Comparison of ENCODE assay signal across 7 mouse cellular contexts in the genomic region with DNA sequence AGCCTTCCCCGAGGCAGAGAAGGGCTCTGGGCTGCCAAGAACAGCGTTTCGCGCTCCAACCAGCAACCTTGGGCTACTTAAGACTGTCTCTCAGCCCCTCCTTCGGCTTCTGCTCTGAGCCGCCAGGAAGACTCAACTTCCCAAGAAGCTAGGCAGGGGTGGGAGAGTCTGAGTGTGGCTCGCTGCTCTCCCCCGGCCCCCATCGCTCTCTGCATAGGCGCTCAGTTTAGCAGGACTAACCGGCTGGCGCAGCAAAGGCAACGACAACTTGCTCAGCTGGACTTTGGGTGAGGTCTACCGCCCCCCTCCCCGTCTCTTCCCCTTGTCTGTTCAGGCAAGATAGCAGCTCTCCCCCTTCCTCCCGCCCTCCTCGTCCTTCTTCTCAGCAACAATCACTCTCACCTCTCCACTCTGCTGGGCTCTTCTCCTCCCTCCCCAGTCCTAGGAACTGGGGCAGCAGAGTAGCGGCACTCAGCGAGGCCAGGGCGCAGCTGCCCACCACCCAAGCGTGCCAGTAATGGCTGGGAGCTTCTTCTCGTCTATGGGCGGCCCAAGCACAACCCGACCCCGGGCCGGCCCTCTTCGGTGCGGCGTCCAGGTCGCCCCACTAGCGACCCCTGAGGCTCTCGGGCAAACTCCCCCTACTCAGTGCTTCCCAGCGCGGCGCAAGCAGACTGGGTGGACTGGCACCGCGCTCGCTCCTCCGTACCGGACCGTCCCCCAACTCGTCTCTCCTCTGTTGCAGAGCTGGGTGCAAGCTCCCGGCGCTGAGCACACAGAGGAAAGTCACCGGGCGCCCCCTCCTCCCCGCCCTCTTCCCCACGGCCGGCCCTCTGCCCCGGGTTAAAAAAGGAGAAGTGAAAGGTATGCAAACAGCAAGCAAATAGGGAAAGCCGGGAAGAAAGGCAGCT. TPM values are rescaled to one million over a fixed set of nuclear protein-coding genes. Genes with fewer than 3 reads are reported as not detected.
DNase-seq lines count a peak whose midpoint lies in the region; ATAC-seq and TF ChIP-seq lines count a peak whose summit lies in the region.

No protein-coding gene starts in this region.

- H3K9ac ChIP-seq in CH12.LX (ENCODE audit: insufficient read depth, low read depth), result no peak overlapping the region
- H3K9ac ChIP-seq in hindbrain, postnatal 0 days (replicated peaks; ENCODE audit: low read length), result peak overlapping the region; percentile 65

- TF ChIP-seq POLR2A in CH12.LX (IDR thresholded peaks at IDR 0.05; ENCODE audit: low read depth, low read length), result no peak
- TF ChIP-seq POLR2A in embryonic fibroblast, embryonic 13.5 days (IDR thresholded peaks at IDR 0.05; ENCODE audit: low read depth, low read length), result no peak

- ATAC-seq in hindbrain, postnatal 0 days, result peak; percentile 65
- peak; percentile 58 for ATAC-seq in megakaryocyte-erythroid progenitor cell, adult 5-6 weeks (replicated peaks; ENCODE audit: low FRiP score, low TSS enrichment, poor library complexity, severe bottlenecking)
- no peak for ATAC-seq in inflammation-experienced regulatory T-cells, adult 6 months

- H3K27me3 ChIP-seq in CH12.LX (replicated peaks), result peaks cover 58% of the 10 kb centered on the region
- H3K27me3 ChIP-seq in hindbrain, postnatal 0 days (ENCODE audit: insufficient read depth, low read length), result peaks cover 11% of the 10 kb centered on the region; the same call in 1 of the 2 replicates

- H3K36me3 ChIP-seq in CH12.LX (replicated peaks in 1 of 2; ENCODE audit: control insufficient read depth in 1 of 2, insufficient read depth in 1 of 2, low read length in 1 of 2), result no peaks in the 10 kb centered on the region
- no peaks in the 10 kb centered on the region for H3K36me3 ChIP-seq in hindbrain, postnatal 0 days (ENCODE audit: insufficient read depth, low read length)

- no peak for TF ChIP-seq RAD21 in CH12.LX (IDR thresholded peaks at IDR 0.05; ENCODE audit: low read depth, low read length)

- H3K9me3 ChIP-seq in CH12.LX (replicated peaks; ENCODE audit: low read length), result peaks cover 11% of the 10 kb centered on the region
- H3K9me3 ChIP-seq in hindbrain, postnatal 0 days (ENCODE audit: low read length), result no peaks in the 10 kb centered on the region

- no peak for TF ChIP-seq CTCF in CH12.LX (conservative IDR thresholded peaks at IDR 0.05 in 1 of 2, IDR thresholded peaks at IDR 0.05 in 1 of 2; ENCODE audit: low read depth in 2 of 2, low read length in 2 of 2)
- no peak for TF ChIP-seq CTCF in embryonic fibroblast, embryonic 13.5 days (IDR thresholded peaks at IDR 0.05; ENCODE audit: borderline replicate concordance, insufficient read depth, low read length)
- TF ChIP-seq CTCF in hindbrain, postnatal 0 days (IDR thresholded peaks at IDR 0.05; ENCODE audit: low read depth), result no peak

- no peak for DNase-seq in CH12.LX (ENCODE audit: extremely low read depth)
- peak; percentile 55 for DNase-seq in Muller cell, postnatal 12 days (ENCODE audit: inconsistent ontology term)
- peak; percentile 55 for DNase-seq in hindbrain, postnatal 0 days (ENCODE audit: low spot score)
- DNase-seq in frontal cortex, postnatal 36 days (ENCODE audit: low spot score in 2 of 2), result no peak

- H3K79me2 ChIP-seq in CH12.LX (replicated peaks; ENCODE audit: control insufficient read depth, extremely low read depth, insufficient read depth, poor library complexity, severe bottlenecking), result no peaks in the 10 kb centered on the region

- peak overlapping the region in 1 of 3 experiments; percentile 19 for H3K4me3 ChIP-seq in CH12.LX (replicated peaks in 1 of 3; ENCODE audit: low read depth in 2 of 3, low read length in 2 of 3, poor library complexity in 1 of 3)
- peak overlapping the region; percentile 76 for H3K4me3 ChIP-seq in embryonic fibroblast, embryonic 13.5 days (ENCODE audit: insufficient read depth, low read length)
- peak overlapping the region; percentile 65 for H3K4me3 ChIP-seq in hindbrain, postnatal 0 days (ENCODE audit: low read length)

- dilution Hi-C loops in CH12.LX (cut with MboI; ENCODE audit: extremely low pct_ligation_motif_present, extremely low pct_unique_long_range_greater_than_20kb, low sequenced_read_pairs), result no loop called here

- under 1% methylated on average over 50 of the region's 51 CpGs for WGBS in hindbrain, postnatal 0 days

- in situ Hi-C loops in CH12.LX (cut with MboI; ENCODE audit: low pct_ligation_motif_present, low pct_unique_long_range_greater_than_20kb, low sequenced_read_pairs), result no loop called here

- H3K27ac ChIP-seq in CH12.LX (ENCODE audit: insufficient read depth, low read depth), result no peak overlapping the region
- no peak overlapping the region for H3K27ac ChIP-seq in embryonic fibroblast, embryonic 13.5 days (ENCODE audit: insufficient read depth, low read length)
- H3K27ac ChIP-seq in hindbrain, postnatal 0 days, result peak overlapping the region; percentile 83

- peak overlapping the region; percentile 90 for H3K4me2 ChIP-seq in CH12.LX (ENCODE audit: insufficient read depth, low read depth, poor library complexity, severe bottlenecking)
- peak overlapping the region; percentile 90 for H3K4me2 ChIP-seq in hindbrain, postnatal 0 days (ENCODE audit: low read depth, low read length)

- peaks cover 0 to 14% of the 10 kb centered on the region in 2 experiments; a peak in 2 of 4 replicates for H3K4me1 ChIP-seq in CH12.LX (ENCODE audit: control insufficient read depth in 1 of 2, insufficient read depth in 2 of 2)
- no peaks in the 10 kb centered on the region; the same call in 1 of the 2 replicates for H3K4me1 ChIP-seq in embryonic fibroblast, embryonic 13.5 days (ENCODE audit: control insufficient read depth, insufficient read depth, low read length)
- H3K4me1 ChIP-seq in hindbrain, postnatal 0 days (ENCODE audit: insufficient read depth, low read length), result peaks cover 6% of the 10 kb centered on the region; the same call in 1 of the 2 replicates

- 0 out of 2 replicates have a peak, but pooled peaks have one; percentile 27 for TF ChIP-seq EP300 in CH12.LX (IDR thresholded peaks at IDR 0.05; ENCODE audit: low read length)

TF ChIP-seq in CH12.LX, 34 proteins besides CTCF, POLR2A, EP300 and RAD21:
- TF ChIP-seq MEF2A (IDR thresholded peaks at IDR 0.05; ENCODE audit: borderline replicate concordance, low read depth, low read length) (peak; percentile 27; the same call in 1 of the 2 replicates), JUND (conservative IDR thresholded peaks at IDR 0.05; ENCODE audit: low read depth, low read length) (no peak), NELFE (IDR thresholded peaks at IDR 0.05; ENCODE audit: low read depth, low read length) (no peak), NRF1 (IDR thresholded peaks at IDR 0.05; ENCODE audit: low read depth, low read length) (no peak), IRF4 (IDR thresholded peaks at IDR 0.05; ENCODE audit: low read depth, low read length) (peak; percentile 78), MAZ (IDR thresholded peaks at IDR 0.05; ENCODE audit: low read depth, low read length) (0 out of 2 replicates have a peak, but pooled peaks have one; percentile 51)

RNA-seq across cellular contexts. Expression of gene Prox1, which starts 1.5 kb away (rescaled TPM):
- 0.04 TPM in 2 replicates for total RNA-seq in CH12.LX (2012; rRNA removed)
- total RNA-seq in CH12.LX (2014; rRNA removed), result not detected in 2 replicates
- 0.12 and 0.27 TPM in 2 replicates for polyA plus RNA-seq in CH12.LX (2012; ENCODE audit: insufficient read length, low read depth)
- 0.23 and 0.35 TPM in 2 replicates for polyA plus RNA-seq in embryonic fibroblast, embryonic 13.5 days (2011; ENCODE audit: insufficient read length, low read depth, missing spikeins)
- total RNA-seq in hindbrain, postnatal 0 days (2014; rRNA removed), result 8.0 and 8.4 TPM in 2 replicates
- polyA plus RNA-seq in hindbrain, postnatal 0 days (2015; fragmentation: Nextera tagmentation; extraction: Ambion mirVana), result 3.8 and 3.9 TPM in 2 replicates
- not detected in 2 replicates for total RNA-seq in megakaryocyte-erythroid progenitor cell, adult 5-6 weeks (2014; fragmentation: Nextera tagmentation)
- total RNA-seq in megakaryocyte-erythroid progenitor cell, adult 5-6 weeks (2017), result 0.30 TPM in 1 of 2 replicates, not detected in the other
- polyA plus RNA-seq in inflammation-experienced regulatory T-cells, adult 6 months (2017; shearing (Covaris generic)), result under 1 TPM in 1 of 3 experiments, not detected in 2; 0.18 TPM

Comparison
In these comparisons a context has a peak if more than half of its experiments do, and no peak if none do; other contexts are left out.
1. DNase-seq: peak in Muller cell, postnatal 12 days (single experiment) and hindbrain, postnatal 0 days (single experiment); none in CH12.LX (single experiment) and frontal cortex, postnatal 36 days (0 of 2).